Mouse (Mus musculus) limb, embryonic 11.5 days (tissue): Measurements from ENCODE around the gene Lrp11. TPM values are rescaled to one million over a fixed set of nuclear protein-coding genes. Genes with fewer than 3 reads are reported as not detected.

Experiments used
- ATAC-seq: fragments of 200-750 bp; cut with Nextera tagmentation; 2 replicates; pipeline ENCODE4 v1.8.0; 2017; ENCODE audit warnings: low read depth; ENCODE audit not compliant: insufficient number of reproducible peaks, low FRiP score, low TSS enrichment
- DNase-seq: peaks from one replicate; pipeline ENCODE4 v3.0.0-alpha.2; 2015; ENCODE audit warnings: low spot score
- H3K27ac ChIP-seq: fragments of 300-500 bp; sonication (generic); replicated peaks from 2 replicates; pipeline ENCODE4 v1.5.1; 2014; ENCODE audit warnings: low read depth, mild to moderate bottlenecking, low read length
- H3K27me3 ChIP-seq: fragments of 300-500 bp; sonication (generic); 2 replicates; pipeline ENCODE4 v1.6.1; 2014; ENCODE audit warnings: mild to moderate bottlenecking, low read length, mixed read lengths; ENCODE audit not compliant: control insufficient read depth, insufficient read depth
- H3K36me3 ChIP-seq: fragments of 300-500 bp; sonication (generic); 2 replicates; pipeline ENCODE4 v1.6.1; 2014; ENCODE audit warnings: mild to moderate bottlenecking, low read length, moderate library complexity, mixed read lengths; ENCODE audit not compliant: control insufficient read depth, insufficient read depth
- H3K4me1 ChIP-seq: fragments of 300-500 bp; sonication (generic); 2 replicates; pipeline ENCODE4 v1.6.1; 2014; ENCODE audit warnings: low read length, mixed read lengths; ENCODE audit not compliant: control insufficient read depth, insufficient read depth
- H3K4me2 ChIP-seq: fragments of 300-500 bp; sonication (generic); 2 replicates; pipeline ENCODE4 v1.6.1; 2014; ENCODE audit warnings: low read depth, mild to moderate bottlenecking, moderate library complexity; ENCODE audit not compliant: severe bottlenecking
- H3K4me3 ChIP-seq: fragments of 300-500 bp; sonication (generic); 2 replicates; pipeline ENCODE4 v1.5.1; 2014; ENCODE audit warnings: low read depth, low read length
- H3K9ac ChIP-seq: fragments of 300-500 bp; sonication (generic); 2 replicates; pipeline ENCODE4 v1.6.1; 2014; ENCODE audit warnings: mild to moderate bottlenecking, low read length
- H3K9me3 ChIP-seq: fragments of 300-500 bp; sonication (generic); 2 replicates; pipeline ENCODE4 v1.6.1; 2016; ENCODE audit warnings: low read length; ENCODE audit not compliant: control insufficient read depth
- whole genome bisulfite sequencing: fragments of 180-500 bp; shearing (Covaris S2); extraction: QIAGEN DNeasy Blood & Tissue Kit; methylation state at CpG from one replicate; pipeline ENCODE4 v1.1.7; 2014; 5-methylcytosine and 5-hydroxymethylcytosine counted together
- polyA plus RNA-seq: library from polyadenylated mRNA; unstranded; fragments of >200 nt; fragmentation: Nextera tagmentation; extraction: Ambion mirVana; gene quantifications from 2 replicates; pipeline ENCODE4 v1.2.1, GENCODE M21; 2014

Gene Lrp11
- polyA plus RNA-seq = 0.88 and 1.1 TPM in 2 replicates

DNA sequence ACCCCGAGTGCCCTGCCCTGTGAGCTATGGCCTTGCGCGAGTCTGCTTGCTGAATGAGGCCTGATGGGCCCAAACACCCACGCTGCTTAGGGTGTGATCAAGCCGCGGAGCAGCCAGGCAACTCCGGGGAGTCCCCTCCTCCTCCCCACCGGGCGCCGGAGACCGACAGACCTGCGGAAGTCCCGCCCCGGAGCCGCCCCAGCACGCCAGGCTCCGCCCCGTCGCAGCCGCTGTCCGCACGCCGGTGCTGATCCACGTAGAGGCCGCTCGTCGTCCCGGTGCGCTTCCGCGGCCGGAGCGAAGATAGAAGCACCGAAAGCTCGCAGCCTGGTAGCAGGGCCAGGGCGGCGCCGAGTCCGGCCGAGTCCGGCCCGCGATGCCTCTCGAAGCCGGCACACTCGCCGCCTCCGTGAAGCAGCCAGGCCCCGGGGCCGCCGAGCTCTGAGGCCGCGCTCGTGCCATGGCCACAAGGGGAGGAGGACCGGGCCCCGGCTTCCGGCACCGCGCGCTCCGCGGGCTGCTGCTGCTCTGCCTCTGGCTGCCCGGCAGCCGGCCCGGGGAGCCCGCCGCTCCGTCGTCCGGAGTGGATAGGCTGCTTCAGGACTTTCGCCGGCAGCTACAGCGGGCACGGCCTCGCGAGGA lies at the start of gene Lrp11:
Lrp11 (plus strand) TSS at position 209 of the 642 bp plus-strand sequence.
- ATAC-seq (peak; percentile 97), DNase-seq (peak; percentile 97)
- peak within 1 kb of the TSS; percentile 95 for H3K4me2 ChIP-seq
- 0% methylated on average over 70 of the region's 76 CpGs for WGBS
- peak within 1 kb of the TSS; percentile 58 for H3K9ac ChIP-seq
- no peak within 1 kb of the TSS for H3K27ac ChIP-seq
- H3K4me1 ChIP-seq = peaks cover 3% of the 10 kb centered on the region
- H3K9me3 ChIP-seq = no peaks in the 10 kb centered on the region
- no peaks in the 10 kb centered on the region for H3K36me3 ChIP-seq
- peak within 1 kb of the TSS; percentile 61 for H3K4me3 ChIP-seq
- peaks cover 18% of the 10 kb centered on the region for H3K27me3 ChIP-seq

- Histone ChIP-seq H3K4me2 (no peak overlapping the region), H3K4me3 (no peak overlapping the region), H3K27me3 (no peaks in the 10 kb centered on the region), H3K4me1 (no peaks in the 10 kb centered on the region), H3K27ac (no peak overlapping the region), H3K9ac (no peak overlapping the region), H3K9me3 (no peaks in the 10 kb centered on the region), H3K36me3 (no peaks in the 10 kb centered on the region)
- DNase-seq (no peak), ATAC-seq (no peak)
Observed at GRCm38 (mm10) chr10:7578002-7578401, 11.6 kb upstream of the Lrp11 start.

- Histone ChIP-seq H3K27ac (no peak overlapping the region), H3K36me3 (no peaks in the 10 kb centered on the region), H3K9me3 (no peaks in the 10 kb centered on the region), H3K4me3 (no peak overlapping the region), H3K4me1 (no peaks in the 10 kb centered on the region), H3K27me3 (no peaks in the 10 kb centered on the region), H3K9ac (no peak overlapping the region), H3K4me2 (no peak overlapping the region)
- DNase-seq (no peak), ATAC-seq (no peak)
- WGBS = 89% methylated on average over 2 of the region's 2 CpGs
Observed at GRCm38 (mm10) chr10:7581401-7581800, 8.2 kb upstream of the Lrp11 start.

- Histone ChIP-seq H3K9me3 (no peaks in the 10 kb centered on the region), H3K9ac (no peak overlapping the region), H3K36me3 (no peaks in the 10 kb centered on the region), H3K27ac (no peak overlapping the region), H3K4me1 (no peaks in the 10 kb centered on the region), H3K27me3 (no peaks in the 10 kb centered on the region), H3K4me2 (no peak overlapping the region; the same call in 1 of the 2 replicates), H3K4me3 (no peak overlapping the region)
- no peak for ATAC-seq
- DNase-seq = no peak
- WGBS = 36% methylated on average over 11 of the region's 11 CpGs
Observed at GRCm38 (mm10) chr10:7582157-7582890, 7.3 kb upstream of the Lrp11 start.

- WGBS = 50% methylated on average over 7 of the region's 7 CpGs
- no peak overlapping the region for H3K4me2 ChIP-seq
- H3K36me3 ChIP-seq = no peaks in the 10 kb centered on the region
- no peaks in the 10 kb centered on the region for H3K27me3 ChIP-seq
- no peak overlapping the region for H3K4me3 ChIP-seq
- no peaks in the 10 kb centered on the region for H3K9me3 ChIP-seq
- ATAC-seq (no peak), DNase-seq (no peak)
- H3K27ac ChIP-seq = no peak overlapping the region
- H3K4me1 ChIP-seq = no peaks in the 10 kb centered on the region
- no peak overlapping the region for H3K9ac ChIP-seq
Observed at GRCm38 (mm10) chr10:7582891-7583557, 6.6 kb upstream of the Lrp11 start.

GRCm38 (mm10) chr10:7586771-7587170 lies 2.8 kb upstream of the Lrp11 start:
- H3K4me1 ChIP-seq = peaks cover 3% of the 10 kb centered on the region
- no peak overlapping the region for H3K4me2 ChIP-seq
- 85% methylated on average over 2 of the region's 2 CpGs for WGBS
- ATAC-seq (no peak), DNase-seq (no peak)
- no peak overlapping the region for H3K27ac ChIP-seq
- H3K4me3 ChIP-seq = no peak overlapping the region
- H3K27me3 ChIP-seq = peaks cover 13% of the 10 kb centered on the region
- H3K9me3 ChIP-seq = no peaks in the 10 kb centered on the region
- no peak overlapping the region for H3K9ac ChIP-seq
- no peaks in the 10 kb centered on the region for H3K36me3 ChIP-seq

- peak overlapping the region; percentile 95 for H3K4me2 ChIP-seq
- peak overlapping the region; percentile 17 for H3K9ac ChIP-seq
- DNase-seq = peak; percentile 42
- no peaks in the 10 kb centered on the region for H3K36me3 ChIP-seq
- H3K4me3 ChIP-seq = peak overlapping the region; percentile 61
- H3K9me3 ChIP-seq = no peaks in the 10 kb centered on the region
- H3K4me1 ChIP-seq = peaks cover 3% of the 10 kb centered on the region
- H3K27ac ChIP-seq = no peak overlapping the region
- peaks cover 18% of the 10 kb centered on the region for H3K27me3 ChIP-seq
- ATAC-seq = peak; percentile 14; the same call in 1 of the 2 replicates
- under 1% methylated on average over 52 of the region's 54 CpGs for WGBS
Observed at GRCm38 (mm10) chr10:7590234-7590689, 662 bp downstream of the Lrp11 start.

DNA sequence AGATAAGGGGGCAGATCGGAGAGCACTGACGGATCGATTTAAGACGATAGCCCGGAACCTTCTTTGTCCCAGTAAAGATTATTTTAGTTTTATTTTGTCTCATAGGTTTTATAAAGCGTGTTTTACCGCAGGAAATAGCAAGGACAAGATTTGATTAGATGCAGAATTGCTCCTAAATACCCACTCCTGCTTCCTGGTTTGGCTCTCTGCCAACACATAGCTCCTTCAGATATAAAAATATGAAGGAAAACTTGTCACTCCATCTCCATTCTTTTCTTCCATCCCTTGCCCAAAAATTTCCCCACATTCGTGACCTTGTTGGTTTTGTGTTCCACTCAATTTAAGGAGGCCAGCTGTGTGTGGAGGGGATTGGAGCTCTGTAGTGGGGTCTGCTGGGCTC lies 1.2 kb downstream of the Lrp11 start:
- Histone ChIP-seq H3K4me2 (peak overlapping the region; percentile 95; the same call in 1 of the 2 replicates), H3K4me1 (peaks cover 3% of the 10 kb centered on the region)

More for the DNA sequence above, 1.2 kb downstream of the Lrp11 start:
- H3K9ac ChIP-seq = no peak overlapping the region
- no peak for DNase-seq
- H3K27me3 ChIP-seq = peaks cover 18% of the 10 kb centered on the region
- no peak for ATAC-seq
- H3K9me3 ChIP-seq = no peaks in the 10 kb centered on the region
- WGBS = 9% methylated on average over 8 of the region's 8 CpGs
- H3K4me3 ChIP-seq = peak overlapping the region; percentile 61
- no peaks in the 10 kb centered on the region for H3K36me3 ChIP-seq
- no peak overlapping the region for H3K27ac ChIP-seq
